Mouse (Mus musculus): ENCODE results near the gene Alg5.

GRCm38 (mm10) chr3:54757446-54757845 is 22.1 kb downstream of the Alg5 start:
- TF ChIP-seq CTCF (IDR thresholded peaks at IDR 0.05; ENCODE audit: low read depth), result no peak
- no peak for TF ChIP-seq EP300 (IDR thresholded peaks at IDR 0.05; ENCODE audit: low read depth)
